Mouse (Mus musculus): ENCODE data around the gene Akap13. TPM values are rescaled to one million over a fixed set of nuclear protein-coding genes. Genes with fewer than 3 reads are reported as not detected.

Akap13 gene
- polyA plus RNA-seq, 1 experiment from 2014 or later: 52.9 TPM

- H3K4me1 ChIP-seq (ENCODE audit: insufficient read depth, low read depth, low read length): peaks cover 10% of the 10 kb centered on the region; the same call in 1 of the 2 replicates
- no peak overlapping the region for H3K9ac ChIP-seq (replicated peaks; ENCODE audit: low read depth)
- H3K27ac ChIP-seq (ENCODE audit: low read length): no peak overlapping the region
- H3K4me3 ChIP-seq (ENCODE audit: low read depth, low read length): no peak overlapping the region
- DNase-seq (ENCODE audit: low spot score) (peak; percentile 49), ATAC-seq (no peak)
- no peaks in the 10 kb centered on the region for H3K27me3 ChIP-seq (replicated peaks; ENCODE audit: insufficient read depth, low read length)
- H3K9me3 ChIP-seq (ENCODE audit: low read length): no peaks in the 10 kb centered on the region
- peaks cover 11% of the 10 kb centered on the region for H3K36me3 ChIP-seq (ENCODE audit: insufficient read depth, low read length)
- WGBS: 68% methylated on average over 3 of the region's 3 CpGs
- TF ChIP-seq EP300 (IDR thresholded peaks at IDR 0.05) (no peak), CTCF (IDR thresholded peaks at IDR 0.05) (no peak)
- no peak overlapping the region for H3K4me2 ChIP-seq (replicated peaks; ENCODE audit: low read depth, low read length)
These were observed 163.4 kb downstream of the Akap13 start for GRCm38 (mm10) chr7:75618699-75619098.

GRCm38 (mm10) chr7:75619875-75620274 lies 164.5 kb downstream of the Akap13 start:
- H3K4me3 ChIP-seq (ENCODE audit: low read depth, low read length): no peak overlapping the region
- ATAC-seq (no peak), DNase-seq (ENCODE audit: low spot score) (no peak)
- no peak overlapping the region for H3K4me2 ChIP-seq (replicated peaks; ENCODE audit: low read depth, low read length)
- TF ChIP-seq CTCF (IDR thresholded peaks at IDR 0.05): no peak
- TF ChIP-seq EP300 (IDR thresholded peaks at IDR 0.05): no peak
- 69% methylated on average over 6 of the region's 6 CpGs for WGBS
- H3K36me3 ChIP-seq (ENCODE audit: insufficient read depth, low read length): peaks cover 11% of the 10 kb centered on the region
- H3K4me1 ChIP-seq (ENCODE audit: insufficient read depth, low read depth, low read length): peaks cover 6% of the 10 kb centered on the region; the same call in 1 of the 2 replicates
- H3K9ac ChIP-seq (replicated peaks; ENCODE audit: low read depth): no peak overlapping the region
- no peaks in the 10 kb centered on the region for H3K27me3 ChIP-seq (replicated peaks; ENCODE audit: insufficient read depth, low read length)
- H3K9me3 ChIP-seq (ENCODE audit: low read length): no peaks in the 10 kb centered on the region
- no peak overlapping the region for H3K27ac ChIP-seq (ENCODE audit: low read length)

- WGBS: 73% methylated on average over 3 of the region's 3 CpGs
- Histone ChIP-seq H3K4me1 (ENCODE audit: insufficient read depth, low read depth, low read length) (peaks cover 6% of the 10 kb centered on the region; the same call in 1 of the 2 replicates), H3K9ac (replicated peaks; ENCODE audit: low read depth) (no peak overlapping the region), H3K9me3 (ENCODE audit: low read length) (no peaks in the 10 kb centered on the region), H3K4me3 (ENCODE audit: low read depth, low read length) (no peak overlapping the region), H3K4me2 (replicated peaks; ENCODE audit: low read depth, low read length) (no peak overlapping the region), H3K27ac (ENCODE audit: low read length) (no peak overlapping the region), H3K27me3 (replicated peaks; ENCODE audit: insufficient read depth, low read length) (no peaks in the 10 kb centered on the region), H3K36me3 (ENCODE audit: insufficient read depth, low read length) (peaks cover 11% of the 10 kb centered on the region)
- ATAC-seq (no peak), DNase-seq (ENCODE audit: low spot score) (no peak)
- TF ChIP-seq CTCF (IDR thresholded peaks at IDR 0.05) (no peak), EP300 (IDR thresholded peaks at IDR 0.05) (no peak)
These were observed 165.1 kb downstream of the Akap13 start for GRCm38 (mm10) chr7:75620395-75620960.

- H3K27ac ChIP-seq (ENCODE audit: low read length): no peak overlapping the region
- DNase-seq (ENCODE audit: low spot score) (no peak), ATAC-seq (no peak)
- WGBS: 68% methylated on average over 4 of the region's 4 CpGs
- H3K4me1 ChIP-seq (ENCODE audit: insufficient read depth, low read depth, low read length): peaks cover 6% of the 10 kb centered on the region; the same call in 1 of the 2 replicates
- no peak for TF ChIP-seq CTCF (IDR thresholded peaks at IDR 0.05)
- H3K27me3 ChIP-seq (replicated peaks; ENCODE audit: insufficient read depth, low read length): no peaks in the 10 kb centered on the region
- H3K9me3 ChIP-seq (ENCODE audit: low read length): no peaks in the 10 kb centered on the region
- H3K4me2 ChIP-seq (replicated peaks; ENCODE audit: low read depth, low read length): no peak overlapping the region
- no peak overlapping the region for H3K9ac ChIP-seq (replicated peaks; ENCODE audit: low read depth)
- H3K4me3 ChIP-seq (ENCODE audit: low read depth, low read length): no peak overlapping the region
- peaks cover 11% of the 10 kb centered on the region for H3K36me3 ChIP-seq (ENCODE audit: insufficient read depth, low read length)
These were observed 165.6 kb downstream of the Akap13 start for GRCm38 (mm10) chr7:75620976-75621375.

GRCm38 (mm10) chr7:75627831-75628230 lies 172.5 kb downstream of the Akap13 start:
- WGBS: 77% methylated on average over 2 of the region's 2 CpGs
- Histone ChIP-seq H3K36me3 (ENCODE audit: insufficient read depth, low read length) (no peaks in the 10 kb centered on the region), H3K9me3 (ENCODE audit: low read length) (no peaks in the 10 kb centered on the region), H3K4me1 (ENCODE audit: insufficient read depth, low read depth, low read length) (0 out of 2 replicates have a peak, but pooled peaks cover 3% of the 10 kb centered on the region), H3K4me2 (replicated peaks; ENCODE audit: low read depth, low read length) (no peak overlapping the region), H3K4me3 (ENCODE audit: low read depth, low read length) (no peak overlapping the region), H3K27me3 (replicated peaks; ENCODE audit: insufficient read depth, low read length) (no peaks in the 10 kb centered on the region), H3K27ac (ENCODE audit: low read length) (no peak overlapping the region), H3K9ac (replicated peaks; ENCODE audit: low read depth) (no peak overlapping the region)
- no peak for ATAC-seq
- DNase-seq (ENCODE audit: low spot score): no peak
- TF ChIP-seq CTCF (IDR thresholded peaks at IDR 0.05): no peak
- TF ChIP-seq EP300 (IDR thresholded peaks at IDR 0.05): no peak

GRCm38 (mm10) chr7:75629669-75630068 lies 174.3 kb downstream of the Akap13 start:
- Histone ChIP-seq H3K4me1 (ENCODE audit: insufficient read depth, low read depth, low read length) (peaks cover 15% of the 10 kb centered on the region; the same call in 1 of the 2 replicates), H3K4me2 (replicated peaks; ENCODE audit: low read depth, low read length) (no peak overlapping the region), H3K9ac (replicated peaks; ENCODE audit: low read depth) (no peak overlapping the region), H3K27ac (ENCODE audit: low read length) (no peak overlapping the region), H3K36me3 (ENCODE audit: insufficient read depth, low read length) (no peaks in the 10 kb centered on the region), H3K4me3 (ENCODE audit: low read depth, low read length) (no peak overlapping the region), H3K9me3 (ENCODE audit: low read length) (no peaks in the 10 kb centered on the region), H3K27me3 (replicated peaks; ENCODE audit: insufficient read depth, low read length) (no peaks in the 10 kb centered on the region)
- no peak for ATAC-seq
- TF ChIP-seq CTCF (IDR thresholded peaks at IDR 0.05) (no peak), EP300 (IDR thresholded peaks at IDR 0.05) (no peak)
- 87% methylated on average over 4 of the region's 4 CpGs for WGBS
- no peak for DNase-seq (ENCODE audit: low spot score)

Measured in lung, postnatal 0 days (tissue).